Mouse (Mus musculus) WW6 (cell line): ENCODE results near the gene Gnao1.
A peak's percentile ranks its signal among the peaks of the same experiment; 100 is the strongest.

Source experiments
- DNase-seq: peaks from one replicate; pipeline ENCODE4 v3.0.0-alpha.2; 2013; ENCODE audit warnings: low read depth, low spot score

Gene Gnao1

DNA sequence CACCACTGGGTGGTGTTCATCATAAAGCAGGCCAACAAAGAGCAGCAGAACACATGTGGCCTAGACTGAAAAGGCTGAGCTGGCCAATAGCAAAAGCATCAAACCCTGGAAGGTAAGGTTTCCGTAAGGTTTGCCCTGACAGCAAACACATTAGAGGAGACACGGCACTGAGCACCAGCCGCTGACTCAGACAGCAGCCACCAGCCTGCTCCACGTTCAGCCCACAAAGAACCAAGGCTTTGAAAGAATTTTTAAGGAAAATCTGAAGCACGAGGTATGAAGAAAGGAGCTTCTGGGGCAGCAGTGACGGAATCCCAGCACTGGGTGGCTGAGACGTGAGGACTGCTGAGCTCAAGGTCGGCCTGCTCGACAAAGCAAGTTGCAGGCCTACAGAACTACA is 194.4 kb downstream of the Gnao1 start:
- DNase-seq: no peak

GRCm38 (mm10) chr8:94009243-94009845 is 199.6 kb downstream of the Gnao1 start:
- no peak for DNase-seq

- DNase-seq: no peak
These were observed 200.4 kb downstream of the Gnao1 start for GRCm38 (mm10) chr8:94010101-94010705.

DNA sequence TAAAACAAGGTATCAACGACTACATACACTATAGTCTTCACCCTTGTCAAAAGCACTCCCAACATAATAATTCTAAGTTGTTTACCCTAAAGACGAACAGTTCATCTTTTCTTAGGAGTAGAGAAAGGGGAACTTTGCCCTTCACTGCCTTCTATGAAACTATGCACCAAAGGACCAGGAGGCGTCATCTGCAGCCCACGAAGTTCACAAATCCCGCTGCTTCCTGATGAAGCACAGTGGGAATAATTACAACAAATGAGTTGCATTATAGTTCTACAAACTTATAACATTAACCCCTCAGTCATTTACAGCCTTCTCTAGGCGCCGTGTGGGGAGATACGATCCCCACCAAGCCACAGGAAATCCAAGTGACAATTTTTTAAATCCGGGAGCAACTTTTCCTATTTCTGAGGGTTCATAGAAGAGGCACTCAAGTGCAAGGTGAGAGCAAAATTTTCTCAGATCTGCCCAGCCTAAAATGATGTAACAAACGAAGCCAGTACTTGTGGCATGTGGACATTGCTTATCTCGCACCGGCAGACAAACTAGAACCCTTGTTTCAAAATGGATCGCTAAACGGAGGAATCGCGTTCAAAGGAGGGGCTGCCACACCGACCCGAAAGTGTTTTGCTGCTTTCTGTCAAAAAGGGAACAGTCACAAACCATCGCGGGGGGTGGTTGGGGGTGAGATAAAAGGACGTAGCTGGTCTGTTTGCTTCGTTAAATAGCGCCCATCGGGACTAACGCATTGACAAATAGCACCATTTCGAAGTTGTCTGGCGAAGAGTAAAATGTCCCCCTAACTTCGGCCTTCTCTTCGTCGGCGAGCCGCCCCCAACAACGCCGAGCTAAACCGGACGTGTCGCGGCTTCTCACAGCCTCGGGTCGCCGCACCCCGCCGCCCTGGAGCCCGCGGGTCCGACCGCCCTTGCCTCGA is 201.6 kb downstream of the Gnao1 start:
- no peak for DNase-seq

DNA sequence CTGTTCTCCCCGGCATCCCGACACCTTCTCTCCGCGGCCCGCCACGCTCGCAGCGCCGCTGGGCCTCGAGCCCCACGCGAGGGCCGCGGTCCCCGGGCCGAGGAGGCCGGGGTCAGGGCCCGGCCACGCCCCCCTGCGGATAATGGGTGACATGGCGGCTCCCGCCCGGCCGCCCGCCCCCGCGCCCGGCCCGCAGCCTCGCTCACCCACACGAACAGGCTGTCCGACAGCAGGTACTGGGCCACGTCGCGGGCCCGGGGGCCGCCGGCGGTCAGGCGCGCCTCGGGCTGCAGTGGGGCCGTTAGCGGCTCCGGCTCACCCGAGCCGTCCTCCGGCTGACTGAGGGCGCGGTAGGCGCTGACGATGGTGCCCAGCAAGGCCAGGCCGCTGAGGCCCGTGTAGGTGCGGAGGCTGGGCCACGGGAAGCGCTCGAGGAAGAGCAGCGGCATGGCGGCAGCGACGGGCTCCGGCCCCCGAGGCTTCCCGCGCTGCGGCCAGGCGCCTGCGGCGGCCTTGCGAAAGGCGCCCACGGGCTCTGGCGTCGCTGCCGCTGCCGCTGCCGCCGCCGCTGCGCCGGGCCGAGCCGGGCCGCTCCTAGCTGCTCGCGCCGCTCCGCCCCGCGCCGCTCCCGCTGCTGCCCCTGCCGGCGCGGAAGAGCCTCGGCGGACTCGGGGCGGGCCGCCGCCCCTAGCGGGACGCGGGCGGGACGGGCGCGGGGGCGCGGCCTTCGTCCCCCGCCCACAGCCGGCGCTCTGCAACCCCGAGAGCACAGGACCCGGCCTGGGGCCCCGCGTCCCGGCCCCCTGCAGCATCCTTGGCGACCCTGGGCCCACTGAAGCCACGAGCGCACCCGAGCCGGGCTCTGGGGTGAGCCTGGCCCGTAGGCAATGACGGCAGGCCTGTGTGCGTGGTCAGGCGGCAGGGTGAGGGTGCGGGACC is 202.5 kb downstream of the Gnao1 start, which contains the start of gene Amfr:
TSS of gene Amfr (minus strand) at position 830 of the 939 bp plus-strand sequence.
- peak; percentile 47 for DNase-seq

DNA sequence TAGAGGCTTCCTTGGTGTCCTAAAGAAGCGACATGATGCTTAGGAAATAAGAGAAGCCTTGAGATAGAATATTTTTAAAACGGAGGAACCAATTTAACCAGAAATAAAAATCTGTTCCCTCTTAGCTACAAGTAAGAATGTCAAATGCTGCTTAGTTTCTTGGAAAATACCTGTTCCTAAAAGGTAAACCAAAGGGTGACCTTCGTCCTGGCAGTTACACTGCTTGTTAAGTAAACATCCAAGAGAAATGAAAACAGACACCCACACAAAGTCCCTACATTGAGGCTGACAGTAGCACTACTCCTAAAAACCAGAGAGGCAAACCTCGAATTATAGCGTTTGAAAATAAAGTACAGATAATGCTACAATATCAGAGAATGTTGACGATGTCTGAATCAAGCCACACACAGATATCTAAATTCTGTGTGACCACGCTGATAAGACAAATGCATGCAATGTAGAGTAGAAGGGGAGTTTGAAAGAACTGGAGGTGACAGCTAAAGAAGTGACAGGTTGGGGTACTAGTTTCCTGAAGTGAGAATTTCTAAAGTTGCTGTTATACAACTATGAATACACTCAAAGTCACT is 203.4 kb downstream of the Gnao1 start:
- DNase-seq: no peak
